Mouse (Mus musculus): ENCODE measurements around the gene Pip4k2a. TPM values are rescaled to one million over a fixed set of nuclear protein-coding genes. Genes with fewer than 3 reads are reported as not detected.
"Not testable (repeated sequence)": the region's sequence is repeated elsewhere in the genome, so short reads cannot be mapped to it uniquely, and the experiment has no call there.

Pip4k2a gene
- total RNA-seq, 4 experiments from 2014 or later = 4.9 to 6.6 (median 5.9) TPM

GRCm38 (mm10) chr2:18897742-18898256 lies 100.1 kb downstream of the Pip4k2a start:
- peak; percentile 52 for DNase-seq (ENCODE audit: low spot score)

DNA sequence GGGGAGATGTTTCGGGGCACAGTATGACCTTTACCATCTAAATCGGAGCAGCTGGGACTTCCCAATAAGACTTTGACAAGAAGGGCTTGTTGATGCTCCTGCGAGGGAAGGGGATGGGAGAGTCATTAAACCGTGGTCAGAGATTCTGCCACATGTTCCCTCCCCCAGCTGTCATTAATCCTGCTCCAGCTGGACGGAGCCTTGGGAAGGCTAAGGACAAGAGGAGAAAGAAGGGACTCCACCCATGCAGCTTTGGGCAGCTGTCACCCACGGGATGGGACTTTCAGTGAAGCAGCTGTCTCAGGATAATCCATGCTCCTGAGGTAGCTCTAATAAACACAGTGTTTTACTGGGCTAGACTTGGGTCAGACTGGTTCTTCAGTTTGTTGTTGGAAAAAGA lies 101.9 kb downstream of the Pip4k2a start:
- peak; percentile 33 for DNase-seq (ENCODE audit: low spot score)

DNA sequence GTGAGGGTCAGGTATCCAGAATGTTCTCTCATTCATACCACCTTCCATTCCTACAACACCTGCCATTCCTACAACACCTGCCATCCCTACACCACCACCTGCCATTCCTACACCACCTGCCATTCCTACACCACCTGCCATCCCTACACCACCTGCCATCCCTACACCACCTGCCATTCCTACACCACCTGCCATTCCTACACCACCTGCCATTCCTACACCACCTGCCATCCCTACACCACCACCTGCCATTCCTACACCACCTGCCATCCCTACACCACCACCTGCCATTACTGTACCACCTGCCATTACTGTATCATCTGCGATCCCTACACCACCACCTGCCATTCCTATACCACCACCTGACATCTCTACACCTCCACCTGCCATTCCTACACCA lies 104.6 kb downstream of the Pip4k2a start:
- DNase-seq (ENCODE audit: low spot score) = not testable (repeated sequence)

DNA sequence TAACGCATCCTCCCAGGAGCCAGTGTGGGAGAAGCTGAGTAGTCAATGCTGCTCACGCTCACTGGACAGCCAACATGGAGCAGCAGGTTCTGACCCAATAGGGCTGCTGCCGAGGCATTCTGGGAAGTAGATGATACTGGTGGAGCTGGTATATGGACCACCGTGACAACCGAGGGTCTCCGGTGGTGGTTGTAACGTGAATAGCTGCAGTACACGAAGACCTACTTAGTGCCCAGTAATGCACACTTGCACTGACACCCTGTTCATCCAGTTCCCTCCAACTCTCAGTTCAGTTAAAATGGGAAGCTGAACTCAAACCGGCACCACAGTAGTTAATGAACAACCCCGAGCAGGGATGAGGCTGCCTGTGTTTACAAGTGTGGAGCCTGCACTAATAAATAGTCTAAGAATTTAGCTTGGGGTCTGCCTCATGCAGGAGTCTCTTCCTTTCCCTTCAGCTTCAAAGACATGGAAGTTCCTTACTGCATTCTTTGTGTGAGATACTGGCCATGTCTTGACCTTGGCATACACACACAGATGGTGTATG lies 105.9 kb downstream of the Pip4k2a start:
- no peak for DNase-seq (ENCODE audit: low spot score)

- DNase-seq (ENCODE audit: low spot score) = no peak
These were observed 107.5 kb downstream of the Pip4k2a start for GRCm38 (mm10) chr2:18890227-18891001.

DNA sequence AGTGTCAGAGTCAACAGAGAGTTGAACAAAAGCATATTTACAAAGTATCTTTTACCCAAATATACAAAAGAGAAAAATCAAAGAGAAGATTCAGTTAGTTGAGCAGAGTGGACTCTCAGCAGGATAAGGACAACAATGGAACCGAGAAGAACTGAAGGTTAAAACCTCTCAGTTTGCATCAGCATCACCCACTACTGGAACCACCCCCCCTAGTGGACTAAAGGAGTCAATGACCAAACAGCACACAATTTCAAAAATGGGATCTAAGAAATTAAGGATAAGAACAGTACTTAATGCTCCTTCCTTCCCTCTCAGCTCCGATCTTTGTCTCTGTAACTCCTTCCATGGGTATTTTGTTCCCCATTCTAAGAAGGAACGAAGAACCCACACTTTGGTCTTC lies 113.6 kb downstream of the Pip4k2a start:
- no peak for DNase-seq (ENCODE audit: low spot score)

- no peak for DNase-seq (ENCODE audit: low spot score)
These were observed 123.3 kb downstream of the Pip4k2a start for GRCm38 (mm10) chr2:18874626-18875025.

DNA sequence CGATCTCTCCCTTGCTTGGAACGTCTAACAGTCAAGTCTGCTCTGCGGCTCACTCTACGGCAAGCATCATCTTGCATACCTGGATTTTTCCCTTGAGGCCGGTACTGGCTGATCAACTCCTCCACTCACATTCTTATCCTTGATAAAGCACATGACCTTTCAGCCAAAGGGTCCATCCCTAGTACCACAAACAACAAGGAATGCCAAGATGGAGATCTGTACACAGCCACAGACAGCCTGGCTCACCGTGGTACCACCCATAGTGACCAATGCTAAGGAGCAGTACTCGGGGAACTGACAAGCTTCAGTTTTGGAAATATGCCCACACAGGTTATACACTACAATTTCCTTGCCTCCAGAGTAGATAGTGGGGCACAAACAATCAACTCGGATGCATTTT lies 123.9 kb downstream of the Pip4k2a start:
- no peak for DNase-seq (ENCODE audit: low spot score)

GRCm38 (mm10) chr2:18873440-18873839 lies 124.5 kb downstream of the Pip4k2a start:
- DNase-seq (ENCODE audit: low spot score) = no peak

DNA sequence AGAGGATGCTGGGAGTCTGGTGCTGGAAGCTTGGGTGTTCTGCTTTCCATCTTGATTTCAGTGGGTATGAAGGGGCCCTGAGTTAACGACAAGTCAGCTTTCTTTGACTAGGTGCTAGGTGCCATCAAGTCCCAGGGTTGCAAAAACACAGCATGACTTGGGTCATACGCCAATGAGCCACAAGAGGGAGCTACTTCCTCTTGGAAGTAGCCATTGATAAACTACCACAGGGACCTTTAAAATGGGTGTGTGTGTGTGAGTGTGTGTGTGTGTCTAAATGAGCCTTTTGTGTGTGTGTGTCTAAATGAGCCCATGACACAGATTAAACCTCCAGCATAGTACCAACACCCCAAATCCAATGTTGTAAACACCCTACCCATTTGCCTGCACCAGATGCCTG lies 125.1 kb downstream of the Pip4k2a start:
- peak; percentile 73 for DNase-seq (ENCODE audit: low spot score)

DNA sequence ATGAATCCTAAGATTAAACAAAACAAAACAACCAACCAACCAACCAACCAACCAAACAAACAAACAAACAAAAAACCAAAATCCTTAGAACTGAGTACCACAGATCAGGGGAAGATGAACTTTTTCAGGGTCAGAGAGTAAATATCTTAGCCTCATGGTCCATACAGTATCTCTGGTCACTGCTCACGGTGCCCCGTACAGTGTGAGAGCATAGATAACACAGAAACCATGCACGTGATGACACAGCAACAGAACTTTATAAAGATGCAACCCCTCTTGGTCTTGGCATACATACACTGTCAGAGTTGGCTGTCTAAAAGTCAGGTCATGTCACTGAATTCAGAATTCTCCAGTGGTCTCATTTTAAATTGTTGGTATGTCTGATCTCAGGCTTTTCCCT lies 126.8 kb downstream of the Pip4k2a start:
- DNase-seq (ENCODE audit: low spot score) = no peak

DNA sequence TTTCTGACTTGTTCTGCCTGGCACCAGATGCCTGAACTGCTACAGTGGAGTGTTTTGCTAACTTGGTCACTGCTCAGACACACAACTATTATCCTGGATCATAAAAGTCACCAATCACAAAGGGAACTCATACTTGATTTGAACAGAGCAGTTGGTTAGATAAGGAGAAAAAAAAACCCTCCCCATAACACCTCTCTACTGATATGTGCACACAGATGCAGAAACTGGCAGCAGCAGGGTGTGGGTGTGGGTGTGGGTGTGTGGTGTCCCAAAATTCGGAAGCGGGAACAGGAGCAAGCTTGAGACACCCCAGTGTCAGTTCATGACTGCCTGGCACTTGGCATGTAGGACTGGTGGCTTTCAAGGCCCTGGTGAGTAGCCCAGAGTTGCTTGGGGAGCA lies 130.9 kb downstream of the Pip4k2a start:
- no peak for DNase-seq (ENCODE audit: low spot score)

GRCm38 (mm10) chr2:18864719-18865118 lies 133.2 kb downstream of the Pip4k2a start:
- no peak for DNase-seq (ENCODE audit: low spot score)

GRCm38 (mm10) chr2:18861607-18862158 lies 136.2 kb downstream of the Pip4k2a start:
- no peak for DNase-seq (ENCODE audit: low spot score)

DNA sequence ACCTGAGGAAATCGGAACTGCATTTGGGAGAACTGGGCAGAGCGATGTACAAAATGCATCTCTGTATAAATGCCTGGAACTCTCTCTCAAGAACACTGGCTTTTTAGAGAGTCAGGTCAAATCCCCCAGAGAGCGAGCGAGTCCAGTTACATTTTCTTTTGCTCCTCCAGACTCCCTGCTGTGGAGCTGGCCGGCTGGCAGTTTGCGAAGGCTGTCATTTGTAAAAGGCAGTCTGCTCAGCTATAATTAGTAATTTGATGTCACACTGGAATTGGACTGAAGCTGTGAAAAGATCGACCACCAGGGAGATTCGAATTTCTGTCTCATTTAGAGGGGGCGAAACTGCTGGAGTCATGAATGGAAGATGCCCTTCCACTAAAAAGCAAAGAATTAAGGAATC lies 137.2 kb downstream of the Pip4k2a start:
- DNase-seq (ENCODE audit: low spot score) = no peak

- no peak for DNase-seq (ENCODE audit: low spot score)
These were observed 140.0 kb downstream of the Pip4k2a start for GRCm38 (mm10) chr2:18857952-18858351.

- DNase-seq (ENCODE audit: low spot score) = no peak
These were observed 141.5 kb downstream of the Pip4k2a start for GRCm38 (mm10) chr2:18856461-18856860.

GRCm38 (mm10) chr2:18855246-18855645 lies 142.7 kb downstream of the Pip4k2a start:
- DNase-seq (ENCODE audit: low spot score) = no peak

GRCm38 (mm10) chr2:18853345-18853744 lies 144.6 kb downstream of the Pip4k2a start:
- no peak for DNase-seq (ENCODE audit: low spot score)

DNA sequence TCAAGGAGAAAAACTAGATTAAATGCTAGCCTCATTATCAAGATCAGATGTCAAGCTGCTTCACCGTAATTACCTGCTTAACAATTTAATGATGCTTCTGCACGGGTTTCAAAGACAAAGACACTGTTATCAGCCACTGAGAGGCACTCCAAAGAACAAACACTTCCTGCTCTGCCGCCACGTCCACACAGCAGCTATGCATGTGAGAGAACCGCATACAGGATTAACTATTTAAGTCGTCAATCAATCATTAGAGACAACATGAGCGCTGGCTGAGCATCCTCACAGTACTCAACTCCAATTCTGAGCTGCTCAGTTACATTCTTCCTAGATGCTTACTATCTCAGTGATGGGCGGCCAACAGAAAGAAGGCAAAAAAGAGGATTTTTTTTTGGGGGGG lies 147.3 kb downstream of the Pip4k2a start:
- DNase-seq (ENCODE audit: low spot score) = no peak

DNA sequence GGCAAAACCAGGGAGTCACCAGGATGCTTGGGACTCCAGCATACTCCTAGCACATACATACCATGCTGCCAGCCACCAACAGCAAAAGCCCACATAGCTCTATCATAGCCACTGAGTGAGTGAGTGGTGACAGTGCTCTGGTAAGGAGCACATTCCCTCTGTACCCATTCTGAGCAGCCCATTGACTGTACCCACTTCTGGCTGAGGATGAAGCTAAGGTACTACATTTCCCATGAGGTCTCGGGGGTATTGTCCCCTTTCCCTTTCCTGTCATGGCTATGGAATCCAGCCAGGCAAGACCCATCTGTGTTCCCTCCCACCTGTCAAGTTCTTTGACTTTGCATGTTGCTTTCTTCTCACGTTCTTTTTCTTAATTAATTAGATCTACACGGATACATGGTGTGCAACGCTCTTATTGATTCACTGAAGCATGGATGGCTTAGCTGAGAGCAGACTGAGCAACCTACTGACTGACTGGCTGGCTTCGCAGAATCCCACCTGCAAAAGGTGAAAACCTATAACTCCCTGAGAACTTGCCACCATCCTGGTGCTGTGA lies 149.8 kb downstream of the Pip4k2a start:
- no peak for DNase-seq (ENCODE audit: low spot score)

DNA sequence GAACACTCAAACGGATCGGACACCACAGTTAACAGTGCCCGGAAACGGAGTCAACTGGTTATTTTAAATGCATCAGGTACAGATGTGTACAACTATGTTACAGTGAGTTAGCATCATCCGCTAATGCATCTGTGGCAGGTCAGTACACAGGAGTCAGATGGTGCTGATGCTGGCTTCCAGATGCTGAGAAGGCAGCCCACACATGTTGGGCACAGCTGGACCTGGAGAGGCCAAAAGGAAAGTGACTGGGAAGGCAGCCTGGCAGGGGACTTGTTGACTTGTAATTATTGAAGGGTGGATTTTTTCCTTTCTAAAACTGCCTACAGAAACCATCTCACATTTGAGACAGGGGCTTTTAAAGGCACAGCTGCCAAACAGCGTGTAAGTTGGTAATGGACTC lies 155.4 kb downstream of the Pip4k2a start:
- no peak for DNase-seq (ENCODE audit: low spot score)

DNA sequence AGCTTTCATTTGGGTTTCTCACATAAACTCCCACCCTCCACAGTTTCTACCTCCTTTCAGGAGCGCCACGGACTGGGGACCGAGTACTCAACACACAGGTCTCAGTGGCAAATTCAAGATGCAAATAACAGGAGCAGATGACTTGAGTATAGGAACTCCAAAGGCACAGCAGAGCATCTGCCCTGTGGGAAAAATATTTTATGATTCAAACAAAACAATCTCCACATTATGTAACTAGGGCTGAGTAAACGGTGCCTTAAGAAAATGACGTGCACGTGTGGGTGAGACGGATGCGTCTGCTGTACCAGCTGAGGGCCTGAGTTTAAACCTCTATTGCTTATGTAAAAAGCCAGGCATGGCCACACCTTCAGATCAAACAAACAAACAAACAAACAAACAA lies 156.9 kb downstream of the Pip4k2a start:
- no peak for DNase-seq (ENCODE audit: low spot score)

Data from heart, adult 8-10 months (tissue).